Mouse (Mus musculus): ENCODE data around the gene Kcp.

Gene Kcp

DNA sequence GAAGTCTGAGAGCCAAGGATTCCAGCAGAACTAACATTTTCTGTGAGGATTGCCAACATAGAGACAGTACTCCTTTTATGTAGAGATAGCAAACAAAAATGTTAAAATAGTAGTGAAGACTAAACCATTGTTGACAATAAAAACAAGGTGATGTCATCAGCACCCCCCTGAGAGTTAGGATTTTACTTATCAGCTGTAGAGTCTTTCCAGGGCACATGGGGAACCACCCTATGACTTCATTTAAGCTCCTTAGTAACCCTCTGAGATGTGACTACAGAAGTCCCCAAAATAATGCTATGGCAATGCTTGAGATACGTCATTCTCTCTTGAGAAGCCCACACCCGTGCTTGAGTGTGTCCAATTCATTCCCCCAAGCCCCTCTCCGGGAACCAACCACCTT lies 44.4 kb downstream of the Kcp start:
- no peak for DNase-seq (ENCODE audit: low spot score)

DNA sequence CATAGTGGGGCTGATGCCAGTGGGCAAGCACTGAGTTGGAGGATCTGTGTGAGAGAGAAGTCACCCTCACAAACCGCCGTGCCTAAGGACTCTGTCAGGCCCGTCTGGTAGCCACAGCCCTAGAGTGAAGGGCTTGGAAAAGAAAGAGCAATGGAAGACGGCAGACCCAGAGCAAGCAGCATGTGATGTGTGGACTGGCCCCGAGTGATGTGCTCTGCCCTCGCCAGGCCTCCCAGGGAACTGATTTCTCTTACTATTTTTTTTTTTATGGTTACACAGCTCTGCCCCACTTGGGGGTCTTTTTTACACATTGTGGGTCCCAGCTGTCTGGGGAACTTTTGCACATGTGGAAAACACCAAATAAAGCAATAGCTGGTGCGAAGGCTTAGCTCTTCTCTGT lies 46.2 kb downstream of the Kcp start:
- DNase-seq (ENCODE audit: low spot score): no peak

DNA sequence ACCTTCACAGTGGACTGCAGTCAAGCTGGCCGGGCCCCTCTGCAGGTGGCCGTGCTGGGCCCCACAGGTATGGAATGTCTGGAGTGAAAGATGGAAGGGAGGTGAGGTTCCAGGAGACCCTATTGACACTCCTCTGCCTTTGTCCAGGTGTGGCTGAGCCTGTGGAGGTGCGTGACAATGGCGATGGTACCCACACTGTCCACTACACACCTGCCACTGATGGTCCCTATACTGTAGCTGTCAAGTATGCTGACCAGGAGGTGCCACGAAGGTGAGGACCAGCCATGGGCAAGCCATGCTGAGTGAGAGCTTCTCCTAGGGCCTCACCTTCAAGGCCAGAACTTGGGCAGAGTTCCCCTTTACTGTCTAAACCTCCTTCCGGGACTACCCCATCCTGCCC lies 57.1 kb downstream of the Kcp start:
- DNase-seq (ENCODE audit: low spot score): no peak

DNA sequence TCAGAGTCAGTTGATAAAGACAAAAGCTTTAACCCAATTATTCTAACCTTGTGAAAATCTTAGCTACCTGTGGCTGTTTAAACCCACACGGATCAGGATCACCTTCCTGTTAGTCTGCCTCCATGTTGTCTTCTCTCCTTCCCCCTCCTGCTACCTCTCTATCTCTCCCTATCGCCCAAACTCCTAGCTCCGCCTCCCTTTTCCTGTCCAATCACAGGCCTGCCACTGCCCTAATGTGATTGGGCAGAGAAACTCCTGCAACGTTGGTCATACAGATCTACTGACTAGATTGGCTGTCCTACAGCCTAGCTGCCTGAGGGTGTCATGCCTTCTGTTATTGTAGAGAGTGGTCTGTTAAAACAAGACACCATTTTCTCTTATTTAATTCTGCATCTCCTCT lies 57.9 kb downstream of the Kcp start:
- no peak for DNase-seq (ENCODE audit: low spot score)

DNA sequence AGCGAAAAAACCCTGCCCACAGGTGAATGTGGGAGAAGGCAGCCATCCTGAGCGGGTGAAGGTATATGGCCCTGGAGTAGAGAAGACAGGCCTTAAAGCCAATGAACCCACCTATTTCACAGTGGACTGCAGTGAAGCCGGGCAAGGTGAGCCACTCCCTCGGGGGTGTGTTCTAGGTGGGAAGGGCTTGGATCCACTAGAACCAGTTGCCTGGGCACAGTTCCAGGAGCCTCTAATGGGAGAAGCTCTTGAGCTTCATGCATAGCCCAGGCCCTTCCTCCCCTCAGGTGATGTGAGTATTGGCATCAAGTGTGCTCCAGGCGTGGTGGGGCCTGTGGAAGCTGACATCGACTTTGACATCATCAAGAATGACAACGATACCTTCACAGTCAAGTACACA lies 62.4 kb downstream of the Kcp start:
- DNase-seq (ENCODE audit: low spot score): no peak

DNA sequence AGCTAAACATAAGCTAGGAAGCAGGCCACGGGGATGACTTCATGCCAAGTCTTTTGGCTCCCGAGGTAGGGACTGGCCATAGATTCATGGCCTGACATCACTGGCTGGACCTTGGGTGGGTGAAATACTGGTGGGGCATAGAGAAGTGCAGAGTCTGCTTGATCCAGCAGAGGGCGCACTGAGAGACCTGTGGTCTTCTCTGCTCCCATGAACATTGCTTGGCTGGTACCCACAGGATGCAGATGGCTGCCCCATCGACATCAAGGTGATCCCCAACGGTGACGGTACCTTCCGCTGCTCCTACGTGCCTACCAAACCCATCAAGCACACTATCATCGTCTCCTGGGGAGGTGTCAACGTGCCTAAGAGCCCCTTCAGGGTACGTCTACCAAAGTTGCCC lies 63.0 kb downstream of the Kcp start:
- peak; percentile 21 for DNase-seq (ENCODE audit: low spot score)

DNA sequence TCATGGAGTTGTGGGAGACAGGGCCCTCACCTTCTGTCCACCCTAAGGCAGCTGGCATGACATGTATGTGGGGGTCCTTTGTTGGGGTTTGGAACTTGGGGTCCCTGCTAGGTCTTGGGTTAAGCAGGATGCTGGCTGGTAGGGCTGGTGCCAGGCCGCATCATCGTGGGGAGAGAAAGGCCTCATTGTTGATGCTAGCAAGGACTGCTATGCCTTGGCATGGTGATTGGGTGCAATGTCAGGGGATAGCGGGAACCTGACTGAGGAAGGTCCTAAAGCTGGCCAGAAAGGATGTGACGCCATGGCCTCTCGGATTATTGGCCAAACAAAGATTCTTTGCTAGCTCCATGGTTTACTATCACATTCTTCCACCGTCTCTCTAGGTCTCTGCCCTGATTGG lies 68.0 kb downstream of the Kcp start:
- DNase-seq (ENCODE audit: low spot score): no peak

DNA sequence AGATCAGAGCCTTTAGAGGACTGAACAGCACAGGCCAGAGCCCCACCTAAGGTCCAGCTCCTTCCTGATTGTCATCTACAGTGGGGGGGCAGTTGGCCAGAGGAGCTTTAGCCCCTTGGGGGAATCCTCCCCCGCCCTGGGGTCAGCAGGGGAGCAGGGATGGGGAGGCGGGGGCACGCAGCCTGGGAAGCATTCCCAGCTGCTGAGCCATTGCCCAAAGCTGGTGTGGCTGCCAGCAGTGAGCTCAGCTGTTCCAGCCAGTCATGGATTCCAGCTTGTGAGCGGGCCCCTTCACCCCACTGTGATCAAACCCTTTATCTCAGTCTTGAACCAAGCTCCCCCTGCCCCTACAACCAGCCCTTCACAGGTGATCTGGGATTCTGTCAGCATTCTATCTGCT lies 68.5 kb downstream of the Kcp start:
- DNase-seq (ENCODE audit: low spot score): no peak

DNA sequence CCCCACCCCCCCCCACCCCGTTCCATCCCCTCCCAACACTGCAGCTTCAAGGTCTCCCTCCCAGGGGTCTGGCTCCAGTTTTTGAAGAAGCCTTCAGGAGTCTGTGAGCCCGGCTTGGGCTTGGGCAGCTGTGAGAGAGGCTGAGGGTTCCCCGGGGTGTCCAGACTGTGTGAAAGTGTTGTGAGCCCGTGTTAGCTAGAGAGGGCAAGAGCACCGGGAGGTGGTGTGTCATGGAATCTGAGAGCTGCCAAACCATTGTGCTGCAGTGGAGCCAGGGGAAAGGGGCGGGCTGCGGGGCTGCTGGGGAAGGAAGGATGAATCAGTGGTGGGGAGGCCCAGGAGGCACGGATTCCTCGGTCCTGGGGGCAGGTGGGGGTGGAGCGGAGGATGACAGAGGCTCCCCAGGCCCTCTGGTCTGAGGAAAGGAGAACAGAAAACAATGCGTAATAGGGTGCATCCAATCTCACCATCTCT lies 71.3 kb downstream of the Kcp start:
- no peak for DNase-seq (ENCODE audit: low spot score)

DNA sequence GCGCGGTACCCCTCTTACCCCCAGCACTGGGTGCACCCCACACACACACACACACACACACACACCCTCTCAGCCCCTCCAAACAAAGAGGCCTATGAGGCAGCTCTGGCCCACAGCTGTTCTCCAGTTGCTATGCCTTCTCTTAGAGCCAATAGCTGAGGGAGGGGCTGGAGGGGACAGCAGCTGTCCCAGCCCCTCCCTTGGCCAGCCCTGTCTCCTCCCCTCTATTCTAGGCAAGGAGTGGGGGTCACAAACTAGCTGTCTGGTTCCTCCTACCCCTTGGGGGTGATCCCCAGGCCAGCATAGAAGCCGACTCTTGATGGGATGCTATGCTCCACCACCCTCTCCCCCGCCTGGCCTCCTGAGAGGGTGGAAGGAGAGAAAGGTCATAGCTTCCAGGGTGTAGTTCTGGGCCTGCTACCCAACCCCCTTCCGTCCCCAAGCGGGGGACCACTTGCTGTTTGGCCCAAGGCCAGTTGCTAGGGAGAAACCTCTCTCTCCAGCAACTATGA lies 71.8 kb downstream of the Kcp start:
- DNase-seq (ENCODE audit: low spot score): no peak

DNA sequence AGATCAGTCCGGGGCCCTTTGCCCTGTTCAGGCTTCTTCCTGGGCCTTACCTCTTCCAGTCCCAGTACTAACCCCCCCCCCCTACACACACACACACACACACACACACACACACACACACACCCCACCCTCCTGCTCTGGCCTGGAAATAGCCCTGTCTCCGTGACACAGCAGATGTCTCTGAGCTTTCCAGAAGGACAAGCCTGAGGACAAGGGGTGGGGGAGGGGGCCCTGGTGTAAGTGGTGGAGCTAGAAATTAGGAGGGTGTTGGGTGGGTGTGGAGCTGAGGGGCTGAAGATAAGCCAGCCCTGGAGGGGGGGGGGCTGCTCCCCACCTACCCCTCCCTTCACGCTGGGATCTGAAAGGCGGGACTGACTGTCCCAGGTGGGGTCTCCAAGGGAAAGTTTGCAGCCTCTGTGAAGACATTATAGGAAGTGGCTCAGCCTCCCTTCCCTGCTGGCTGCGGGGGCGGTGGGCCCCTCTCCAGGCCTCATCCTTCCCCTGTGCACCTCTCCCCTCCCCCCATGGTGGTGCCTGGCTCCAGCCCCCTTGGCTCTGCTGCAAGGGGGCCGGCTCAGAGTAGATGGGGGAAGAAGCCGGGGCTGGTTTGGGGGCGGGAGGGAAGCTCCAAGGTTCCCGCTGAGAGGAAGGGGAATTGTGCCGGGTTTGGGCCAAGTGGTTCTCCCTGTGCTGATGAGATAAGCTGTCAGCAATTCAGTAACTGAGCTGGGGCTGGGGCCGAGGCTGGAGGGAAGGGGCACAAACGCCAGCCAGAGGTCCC lies 72.7 kb downstream of the Kcp start:
- DNase-seq (ENCODE audit: low spot score): no peak

DNA sequence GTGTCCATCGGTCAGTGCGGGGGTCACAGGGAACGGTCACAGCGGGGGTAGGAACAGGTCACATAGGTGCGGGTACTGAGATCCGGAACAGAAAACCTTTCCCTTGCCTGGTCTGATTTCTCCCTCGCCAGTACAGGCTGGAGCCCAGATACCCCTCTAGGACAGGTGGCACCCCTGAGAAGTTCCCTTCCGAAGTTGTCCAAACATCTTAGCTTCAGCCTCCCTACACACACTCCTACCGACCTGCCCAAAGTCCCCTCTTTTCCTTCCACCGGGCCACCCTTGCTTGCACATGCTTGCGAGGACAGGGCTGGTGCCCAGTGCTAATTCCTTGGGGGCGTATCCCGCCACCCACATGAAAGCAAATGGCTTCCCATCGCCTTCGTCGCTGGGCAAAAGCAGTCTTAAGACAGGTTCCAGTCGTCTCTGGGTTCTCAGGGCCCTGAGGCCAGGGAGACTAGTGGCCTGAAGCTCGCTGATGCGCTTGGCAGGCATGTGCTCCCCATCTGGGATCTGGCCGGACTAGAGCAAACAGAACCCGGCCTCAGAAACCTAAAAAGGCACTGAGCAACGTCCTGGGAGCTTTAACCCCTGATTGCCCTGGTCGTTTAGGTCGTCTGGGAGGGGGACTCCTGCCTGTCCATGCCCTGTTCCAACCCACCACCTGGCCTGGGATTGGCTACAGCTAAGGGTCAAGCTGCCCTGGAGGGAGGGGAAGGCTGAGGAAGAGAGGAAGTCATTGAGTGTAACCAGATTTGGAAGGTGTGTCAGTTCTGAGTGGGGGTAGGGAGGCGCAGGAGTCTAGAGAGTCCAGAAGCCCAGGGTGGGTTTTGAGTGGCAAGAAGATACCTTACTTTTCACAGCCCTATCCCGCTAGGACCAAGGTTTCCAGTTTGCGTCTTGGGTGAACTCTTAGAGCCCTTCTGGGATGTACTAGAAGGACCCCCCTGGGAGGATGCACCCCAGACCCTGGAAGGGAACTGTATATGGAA lies 73.7 kb downstream of the Kcp start:
- DNase-seq (ENCODE audit: low spot score): no peak

DNA sequence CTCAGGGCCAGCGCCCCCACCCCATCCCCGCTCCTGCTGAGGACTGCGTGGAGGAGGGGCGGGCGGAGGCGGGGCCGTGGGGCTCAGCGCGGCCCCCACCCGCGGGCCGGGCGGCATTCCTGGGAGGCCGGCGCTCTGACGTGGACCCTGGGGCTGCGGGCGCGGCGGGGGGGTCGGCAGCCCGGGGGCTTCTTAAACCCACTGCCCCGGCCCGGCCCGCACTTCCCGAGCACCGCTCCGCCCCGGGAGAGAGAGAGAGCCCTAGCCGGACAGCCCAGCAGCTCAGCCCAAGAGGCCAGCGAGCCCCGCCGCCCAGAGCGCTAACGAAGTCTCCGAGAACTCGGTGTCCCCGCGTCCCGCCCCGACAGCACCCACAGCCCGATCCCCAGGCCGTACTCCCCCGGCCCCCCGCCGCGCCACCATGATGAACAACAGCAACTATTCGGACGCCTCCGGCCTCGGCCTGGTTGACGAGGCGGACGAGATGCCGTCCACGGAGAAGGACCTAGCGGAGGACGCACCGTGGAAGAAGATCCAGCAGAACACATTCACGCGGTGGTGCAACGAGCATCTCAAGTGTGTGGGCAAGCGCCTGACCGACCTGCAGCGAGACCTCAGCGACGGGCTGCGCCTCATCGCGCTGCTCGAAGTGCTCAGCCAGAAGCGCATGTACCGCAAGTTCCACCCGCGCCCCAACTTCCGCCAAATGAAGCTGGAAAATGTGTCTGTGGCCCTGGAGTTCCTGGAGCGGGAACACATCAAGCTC lies 74.5 kb downstream of the Kcp start, which contains the start of gene Flnc:
Gene Flnc (plus strand): TSS at position 219 of the 766 bp plus-strand sequence.
- no peak for DNase-seq (ENCODE audit: low spot score)

DNA sequence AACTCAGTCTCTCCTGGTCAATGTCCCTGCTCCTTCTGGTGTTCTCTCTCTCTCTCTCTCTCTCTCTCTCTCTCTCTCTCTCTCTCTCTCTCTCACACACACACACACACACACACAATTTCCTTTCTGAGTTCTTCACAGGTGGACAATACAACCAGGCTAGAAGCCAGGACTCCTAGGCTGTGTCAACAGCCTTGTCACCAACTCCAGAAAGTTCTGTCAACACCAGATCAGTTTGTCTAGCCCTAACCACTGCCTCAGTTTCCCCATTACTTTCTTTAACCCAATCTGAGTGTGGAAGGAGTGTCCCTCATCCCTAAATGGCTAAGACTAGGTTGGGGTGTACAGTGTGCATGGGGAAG lies 75.1 kb downstream of the Kcp start:
- no peak for DNase-seq (ENCODE audit: low spot score)

DNA sequence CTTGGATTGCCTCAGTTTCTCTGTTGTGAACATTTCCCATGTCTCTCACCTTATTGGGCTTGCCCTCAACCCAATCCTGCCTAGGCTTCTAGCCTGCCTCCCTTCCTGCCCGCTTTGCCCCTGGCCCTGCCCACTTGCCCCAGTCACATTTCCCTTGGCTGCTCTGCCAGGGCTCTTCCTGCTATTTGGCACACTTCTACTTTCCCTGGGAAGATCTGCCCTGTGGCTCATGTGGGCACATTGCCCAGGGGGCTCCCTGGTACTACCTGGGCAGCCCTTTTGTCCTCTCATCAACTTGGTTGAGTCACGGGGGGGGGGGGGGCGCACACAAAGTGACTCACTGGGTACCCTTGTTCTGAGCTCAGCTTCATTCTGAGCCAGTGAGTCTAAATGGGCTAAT lies 75.6 kb downstream of the Kcp start:
- no peak for DNase-seq (ENCODE audit: low spot score)

DNA sequence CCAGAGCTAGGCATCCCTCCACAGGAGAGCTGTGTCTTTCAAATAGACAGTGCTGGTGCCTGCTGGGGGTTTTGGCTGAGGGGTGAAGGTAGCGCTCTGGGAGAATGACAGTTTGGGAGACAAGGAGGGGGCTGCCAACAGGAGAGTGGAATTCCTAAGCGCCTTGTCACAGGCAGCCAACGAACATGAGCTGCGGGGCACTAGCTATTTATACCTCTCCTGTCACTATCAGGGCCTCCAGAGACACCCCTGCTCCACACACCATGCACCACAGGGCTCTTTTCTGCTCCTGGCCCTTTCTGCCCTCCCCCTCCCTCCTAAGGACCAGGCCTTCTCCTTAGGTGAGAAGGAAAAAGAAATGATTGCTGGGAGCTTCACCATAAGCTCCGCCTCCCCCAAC lies 76.3 kb downstream of the Kcp start:
- no peak for DNase-seq (ENCODE audit: low spot score)

DNA sequence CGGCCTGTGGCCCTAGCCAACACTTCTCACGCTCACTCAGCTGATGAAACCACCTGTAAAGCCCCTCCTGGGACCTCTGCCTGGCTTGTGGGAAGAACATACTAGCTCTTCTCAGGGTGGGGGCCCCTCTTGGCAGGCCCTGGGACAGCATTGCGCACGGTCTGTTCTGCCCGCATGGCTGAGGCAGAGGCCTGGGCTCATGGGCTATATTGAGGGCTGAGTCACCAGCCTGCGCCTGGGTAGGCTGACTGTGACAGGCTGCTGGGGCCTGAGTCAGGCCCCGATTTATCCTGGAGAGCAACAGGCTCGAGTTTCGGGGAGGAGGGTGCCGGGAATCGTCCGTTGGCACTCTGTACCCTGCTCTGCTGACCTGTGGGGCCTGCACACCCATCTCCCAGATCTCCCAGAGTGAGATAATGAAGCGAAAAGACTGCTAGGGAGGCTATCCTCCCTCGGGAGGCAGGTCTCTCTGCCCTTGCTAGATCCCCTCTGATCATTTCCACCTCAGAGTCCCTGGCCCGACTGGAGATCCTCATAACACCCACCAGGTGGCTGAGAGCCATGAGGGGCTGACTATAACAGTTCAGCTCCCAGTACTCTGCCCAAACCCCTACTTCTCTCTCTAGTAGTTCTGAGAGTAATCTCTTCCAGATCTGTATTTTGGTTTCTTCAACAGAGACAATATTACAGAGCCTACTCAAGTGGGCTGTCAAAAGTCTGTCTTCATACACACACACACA lies 76.9 kb downstream of the Kcp start:
- no peak for DNase-seq (ENCODE audit: low spot score)

DNA sequence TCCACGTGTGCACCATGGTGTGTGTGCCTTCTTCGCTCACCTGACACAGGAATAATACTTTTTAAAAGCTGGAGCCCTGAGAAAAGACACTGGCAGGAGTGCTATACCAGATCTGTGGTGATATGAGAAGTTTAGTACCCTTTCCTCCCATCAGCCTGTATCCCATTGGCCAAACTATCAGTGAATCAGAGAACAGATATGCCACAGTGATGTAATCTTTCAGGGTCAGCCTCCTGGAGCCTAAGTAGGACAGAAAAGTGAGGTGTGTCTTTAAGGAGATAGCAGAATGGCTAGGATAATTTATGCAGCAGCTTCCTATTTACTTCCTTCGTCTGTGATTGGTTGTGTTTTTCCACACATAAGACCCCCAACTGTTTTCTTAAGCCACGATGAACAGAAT lies 79.6 kb downstream of the Kcp start:
- no peak for DNase-seq (ENCODE audit: low spot score)

DNA sequence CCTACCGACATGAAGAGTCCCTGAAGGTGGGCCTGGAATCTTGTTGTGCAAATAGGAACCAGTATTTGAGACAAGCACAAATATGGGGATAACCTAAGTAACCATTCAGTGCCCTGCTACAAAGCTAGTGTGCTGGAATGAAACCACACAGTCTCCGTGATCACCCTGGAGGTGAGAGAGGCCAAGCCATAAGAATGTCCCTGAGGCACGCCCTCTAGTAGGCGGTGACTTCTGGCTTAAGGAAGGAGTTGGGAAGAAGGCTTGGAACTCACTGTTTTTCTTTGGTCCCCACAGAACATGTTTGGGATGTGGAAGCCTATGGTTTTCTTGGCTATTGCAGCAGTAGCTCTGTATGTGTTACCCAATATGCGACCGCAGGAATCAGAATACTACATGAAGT lies 81.4 kb downstream of the Kcp start:
- no peak for DNase-seq (ENCODE audit: low spot score)

DNA sequence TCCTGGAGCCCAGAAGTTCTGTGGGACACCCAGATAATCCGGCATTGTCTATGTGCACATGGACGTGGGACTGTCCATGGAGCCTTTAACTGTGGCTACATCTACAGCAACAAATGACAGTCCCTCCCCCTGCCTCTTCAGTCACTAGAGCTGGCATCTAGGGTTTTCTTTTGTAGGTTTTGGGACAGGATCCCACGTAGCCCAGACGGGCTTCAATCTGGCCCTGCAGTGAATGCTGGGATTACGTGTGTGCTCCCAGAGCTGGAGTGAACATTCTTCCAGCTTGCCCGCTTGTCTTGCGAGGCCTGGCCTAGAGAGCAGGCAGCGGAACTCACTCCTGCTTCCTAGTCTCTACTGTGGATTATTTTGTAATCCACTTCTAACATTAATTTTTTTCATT lies 82.6 kb downstream of the Kcp start:
- DNase-seq (ENCODE audit: low spot score): no peak

Measured in c-Kit-positive CD71-positive TER-119-positive erythroid progenitor cells, embryonic 14.5 days (primary cell).